15 mouse cellular contexts compared by ENCODE assay signal in genomic region chr5:36461231-36461630, GRCm38 (mm10).
"Had no signal": no experiment of that assay in that cellular context is flagged by ENCODE, and none has a peak within 500 bp of the region (broad histone marks: within the 10 kb centered on the region; RNA-seq: fewer than 3 reads in every experiment).

No protein-coding gene starts in this region.

- H3K4me3 ChIP-seq: left cerebral cortex, adult 2 months; liver, embryonic 13.5 days; lung, embryonic 15.5 days; midbrain, embryonic 12.5 days; neural tube, embryonic 15.5 days had no signal

- ATAC-seq: liver, postnatal 0 days had no signal

- H3K36me3 ChIP-seq: liver, embryonic 13.5 days; lung, embryonic 15.5 days; midbrain, embryonic 12.5 days; neural tube, embryonic 15.5 days had no signal

- H3K9ac ChIP-seq: liver, embryonic 13.5 days; liver, postnatal 0 days; lung, embryonic 15.5 days; midbrain, embryonic 12.5 days; neural tube, embryonic 15.5 days had no signal

- H3K27me3 ChIP-seq: liver, embryonic 13.5 days; lung, embryonic 15.5 days; neural tube, embryonic 15.5 days had no signal

- H3K27ac ChIP-seq: left cerebral cortex, adult 2 months; liver, embryonic 13.5 days; lung, embryonic 15.5 days; macrophage; midbrain, embryonic 12.5 days; neural tube, embryonic 15.5 days; stomach, postnatal 0 days had no signal

- H3K4me2 ChIP-seq: liver, embryonic 13.5 days; lung, embryonic 15.5 days; midbrain, embryonic 12.5 days; neural tube, embryonic 15.5 days had no signal

- DNase-seq: kidney, adult 18-20 months; kidney, postnatal 14 days; liver; liver, embryonic 13.5 days; liver, postnatal 0 days; lung, postnatal 14 days; thymus, adult 18-20 months; thymus, postnatal 25 days had no signal

- H3K9me3 ChIP-seq: liver, embryonic 13.5 days; lung, embryonic 15.5 days; megakaryocyte, embryonic 14.5 days; midbrain, embryonic 12.5 days; neural tube, embryonic 15.5 days had no signal
